Mouse (Mus musculus) thymus, adult 18-20 months (tissue): ENCODE data around the gene Itgb7.

Experiments used
- DNase-seq, 2 experiments: peaks; one replicate each; pipeline ENCODE4 v3.0.0; 2022; ENCODE audit warnings: mixed read lengths in 2 of 2

The Itgb7 gene

DNA sequence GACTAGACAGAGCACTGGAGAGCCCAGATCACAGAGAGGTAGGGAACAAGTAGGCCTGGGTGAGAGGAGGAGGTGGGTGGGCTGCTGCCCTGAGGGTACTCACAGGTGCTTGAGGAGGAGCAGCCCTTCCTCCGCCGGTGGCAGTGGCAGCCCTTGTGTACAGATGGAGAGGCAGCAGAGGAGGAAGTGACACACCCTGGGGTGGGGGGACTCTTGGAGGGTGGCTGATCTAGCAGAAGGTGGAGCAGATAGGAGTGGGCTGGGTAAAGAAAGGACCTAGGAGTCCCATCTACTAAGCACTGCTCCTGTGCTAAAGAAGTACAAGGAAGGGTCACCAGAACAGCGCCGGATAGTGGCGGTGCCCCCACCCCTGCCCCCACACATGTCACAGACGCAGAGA, at the start of gene Itgb7:
Gene Itgb7 (minus strand): TSS at position 197 of the 400 bp plus-strand sequence.
- DNase-seq, result peak; percentile 74 to 82

DNA sequence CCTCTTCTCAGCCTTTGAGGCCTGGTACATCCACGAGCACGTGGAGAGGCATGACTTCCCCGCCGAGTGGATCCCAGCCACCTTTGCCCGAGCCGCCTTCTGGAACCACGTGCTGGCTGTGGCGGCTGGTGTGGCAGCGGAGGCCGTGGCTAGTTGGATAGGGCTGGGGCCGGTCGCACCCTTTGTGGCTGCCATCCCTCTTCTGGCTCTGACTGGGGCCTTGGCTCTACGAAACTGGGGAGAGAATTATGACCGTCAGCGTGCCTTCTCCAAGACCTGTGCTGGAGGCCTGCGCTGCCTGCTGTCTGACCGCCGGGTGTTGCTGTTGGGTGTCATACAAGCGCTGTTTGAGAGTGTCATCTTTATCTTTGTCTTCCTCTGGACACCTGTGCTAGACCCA, 48.9 kb upstream of the Itgb7 start:
- no peak for DNase-seq

DNA sequence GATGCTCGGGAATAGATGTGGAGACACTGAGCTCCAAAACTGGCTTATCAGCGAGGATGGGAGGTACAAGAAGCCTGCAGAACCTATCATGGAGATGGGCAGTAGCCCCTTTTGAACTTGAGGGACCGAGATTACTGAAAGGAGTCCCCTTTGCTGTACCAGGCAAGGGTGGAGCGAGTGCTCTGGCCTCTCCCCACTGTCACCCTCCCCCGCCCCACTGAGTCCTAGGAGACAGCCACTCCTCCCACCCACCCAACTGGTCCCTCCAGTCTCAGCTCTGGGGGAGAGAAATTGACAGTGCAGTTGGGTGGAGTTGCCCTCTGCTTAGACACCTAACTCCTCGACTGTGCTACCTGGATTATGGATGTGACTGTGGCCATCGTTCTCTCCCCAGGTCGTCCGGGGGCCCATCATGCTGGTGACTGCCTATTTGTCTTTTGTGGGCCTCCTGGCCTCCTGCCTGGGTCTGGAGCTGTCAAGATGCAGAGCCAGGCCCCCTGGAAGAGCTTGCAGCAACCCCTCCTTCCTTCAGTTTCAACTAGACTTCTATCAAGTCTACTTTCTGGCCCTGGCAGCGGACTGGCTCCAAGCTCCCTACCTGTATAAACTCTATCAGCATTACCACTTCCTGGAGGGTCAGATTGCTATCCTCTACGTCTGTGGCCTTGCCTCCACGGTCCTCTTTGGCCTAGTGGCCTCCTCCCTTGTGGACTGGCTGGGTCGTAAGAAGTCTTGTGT, 48.2 kb upstream of the Itgb7 start:
- DNase-seq, result no peak

DNA sequence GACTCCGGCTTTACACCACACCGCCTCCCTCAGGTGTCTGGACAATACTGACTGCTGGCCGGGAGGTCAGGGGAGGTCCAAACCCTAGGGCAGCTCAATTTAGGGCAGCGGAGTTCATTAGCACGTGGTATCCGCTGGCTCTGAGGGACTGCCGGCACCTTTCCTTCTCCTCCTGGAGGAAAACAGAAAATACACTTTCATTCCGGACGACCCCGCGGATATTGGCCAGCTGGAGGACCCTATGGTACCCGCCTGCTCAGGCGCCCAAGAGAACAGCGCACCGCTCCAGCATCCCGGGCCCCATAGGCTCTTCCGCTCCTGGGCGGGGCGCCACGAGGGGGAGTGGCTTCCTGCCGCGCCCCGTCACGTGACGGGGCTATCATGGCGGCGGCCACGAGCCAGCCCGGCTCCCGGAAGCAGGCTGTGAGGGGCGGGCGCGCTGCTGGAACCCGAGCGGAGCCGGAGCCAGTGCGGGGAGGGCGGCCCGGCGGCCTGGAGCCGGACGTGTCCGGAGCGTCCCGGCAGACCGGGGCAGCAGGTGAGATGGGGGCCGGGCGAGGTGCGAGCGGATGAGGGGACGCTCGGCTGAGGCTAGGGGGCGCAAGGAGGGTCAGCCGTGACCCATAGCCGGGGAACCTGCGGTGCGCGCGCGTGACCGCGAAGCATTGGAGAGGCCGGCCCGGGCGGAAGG, 47.5 kb upstream of the Itgb7 start, which contains the start of gene Mfsd5:
Gene Mfsd5 (plus strand): TSS at position 363 of the 691 bp plus-strand sequence.
- peak; percentile 71 to 77 for DNase-seq

DNA sequence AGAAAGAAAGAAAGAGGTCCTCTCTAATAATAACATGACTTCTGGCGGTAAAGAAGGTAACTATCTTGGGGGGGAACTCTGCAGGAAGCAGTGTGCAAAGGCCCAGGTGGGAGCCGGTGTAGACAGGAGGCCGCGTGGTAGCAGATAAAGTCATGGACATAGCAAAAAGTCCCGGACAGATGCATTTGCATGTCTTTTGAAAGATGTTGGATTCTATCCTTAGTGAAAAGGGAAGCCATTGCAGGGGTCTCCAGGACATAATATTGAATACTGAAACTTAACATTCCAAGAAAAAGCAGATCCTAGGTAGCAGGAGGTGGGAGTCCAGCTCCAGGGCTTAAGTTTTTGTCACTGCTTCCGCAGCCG, 47.0 kb upstream of the Itgb7 start:
- no peak for DNase-seq

DNA sequence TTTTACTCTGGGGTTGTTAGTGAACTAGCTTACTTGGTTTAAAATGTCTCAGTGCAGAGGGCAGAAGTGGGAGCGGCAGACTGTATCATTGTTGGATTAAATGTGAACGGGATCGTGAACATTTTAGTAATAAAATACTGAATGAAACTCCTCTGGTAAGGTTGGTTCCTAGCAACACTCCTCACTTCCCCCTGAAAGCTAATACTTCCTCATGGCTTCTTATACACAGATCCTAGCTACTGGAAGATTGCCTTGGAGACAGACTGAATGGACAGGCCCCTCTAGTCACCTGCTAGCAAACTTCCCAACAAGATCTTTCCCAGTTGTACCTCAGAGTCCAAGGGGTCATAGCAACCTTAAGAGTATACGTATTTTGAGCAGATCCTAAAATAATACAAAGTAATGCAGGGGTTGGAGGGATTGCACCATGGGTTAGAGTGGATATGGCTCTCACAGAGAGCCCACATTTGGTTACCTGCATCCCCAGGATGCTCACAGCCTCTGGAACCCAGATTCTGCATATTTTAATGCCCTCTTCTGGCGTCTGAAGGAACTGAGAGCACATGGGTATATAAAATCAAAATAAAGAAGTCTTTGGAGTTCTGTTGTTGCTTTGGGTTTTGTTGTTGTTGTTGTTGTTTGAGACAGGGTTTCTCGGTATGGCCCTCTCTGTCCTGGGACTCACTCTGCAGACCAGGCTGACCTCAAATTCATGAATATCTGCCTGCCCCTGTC, 42.4 kb upstream of the Itgb7 start:
- no peak for DNase-seq

DNA sequence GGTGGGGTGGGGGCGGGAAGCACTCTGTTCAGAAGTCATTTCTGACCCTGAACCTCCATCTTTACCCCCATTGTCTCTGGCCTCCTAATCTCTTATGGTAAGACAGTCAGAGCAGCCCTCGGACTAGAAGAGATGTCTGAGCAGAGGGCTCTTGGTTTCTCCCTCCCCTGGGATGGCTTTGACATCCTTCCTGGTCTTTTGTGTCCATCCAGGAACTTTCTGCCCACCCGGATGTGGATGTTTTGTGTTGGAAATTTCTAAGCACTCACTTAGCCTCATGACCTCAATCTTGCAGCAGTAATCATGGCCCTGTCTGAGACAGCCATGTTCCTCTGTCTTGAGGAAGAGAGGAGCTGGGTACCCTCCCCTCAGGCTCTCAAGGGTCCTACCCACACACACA, 39.7 kb upstream of the Itgb7 start:
- DNase-seq, result no peak

DNA sequence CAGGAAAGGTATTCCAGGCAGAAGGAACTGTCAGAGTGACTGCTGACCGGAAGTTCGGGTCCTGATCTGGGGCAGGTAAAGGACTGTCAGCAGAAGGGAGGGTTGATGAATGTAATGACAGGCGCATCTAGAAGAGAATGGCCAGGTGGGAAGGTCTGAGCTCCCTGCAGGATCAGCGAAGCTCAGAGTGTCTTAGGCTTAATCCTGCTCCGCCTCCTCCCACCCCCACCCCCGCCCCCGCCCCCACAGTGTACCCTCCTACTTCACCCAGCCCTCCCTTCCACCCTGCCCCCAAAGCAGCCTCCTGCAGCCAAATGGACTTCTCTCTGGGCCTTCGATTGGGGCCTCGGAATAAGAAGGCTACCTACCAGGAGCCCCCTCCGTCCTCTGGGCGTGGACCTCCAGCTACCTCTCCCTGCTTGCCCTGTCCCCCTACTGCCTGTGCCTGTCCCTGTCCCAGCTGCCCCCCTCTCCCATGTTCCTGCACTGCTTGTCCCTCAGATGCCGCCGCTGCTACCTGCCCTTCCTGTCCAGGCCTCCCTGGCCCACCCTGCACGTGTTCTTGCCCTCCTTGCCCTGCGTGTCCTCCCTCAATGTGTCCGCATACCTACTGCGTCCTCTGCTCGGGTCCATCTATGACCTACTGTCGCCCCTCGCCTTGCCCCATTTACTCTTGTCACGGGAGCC, 38.7 kb upstream of the Itgb7 start, which contains the start of gene Gm9918:
Gene Gm9918 (plus strand): TSS at position 290 of the 687 bp plus-strand sequence.
- DNase-seq, result no peak

DNA sequence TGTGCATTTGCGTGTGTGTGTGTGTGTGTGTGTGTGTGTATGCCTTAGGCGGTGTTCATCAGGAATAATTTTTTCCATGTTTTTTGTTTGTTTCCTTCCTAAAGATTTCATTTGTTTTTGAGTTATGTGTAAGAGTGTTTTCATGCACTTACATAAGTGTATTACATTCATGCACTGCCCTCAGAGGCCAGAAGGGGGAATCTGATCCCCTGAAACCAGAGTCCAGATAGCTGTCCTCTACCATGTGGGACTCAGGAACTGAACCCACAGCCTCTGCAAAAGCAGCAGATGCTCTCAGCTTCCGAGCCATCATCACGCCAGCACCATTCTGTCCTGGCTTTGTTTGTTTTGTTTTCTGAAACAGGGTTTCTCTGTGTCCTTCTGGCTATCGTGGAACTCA, 33.8 kb upstream of the Itgb7 start:
- DNase-seq, result no peak

DNA sequence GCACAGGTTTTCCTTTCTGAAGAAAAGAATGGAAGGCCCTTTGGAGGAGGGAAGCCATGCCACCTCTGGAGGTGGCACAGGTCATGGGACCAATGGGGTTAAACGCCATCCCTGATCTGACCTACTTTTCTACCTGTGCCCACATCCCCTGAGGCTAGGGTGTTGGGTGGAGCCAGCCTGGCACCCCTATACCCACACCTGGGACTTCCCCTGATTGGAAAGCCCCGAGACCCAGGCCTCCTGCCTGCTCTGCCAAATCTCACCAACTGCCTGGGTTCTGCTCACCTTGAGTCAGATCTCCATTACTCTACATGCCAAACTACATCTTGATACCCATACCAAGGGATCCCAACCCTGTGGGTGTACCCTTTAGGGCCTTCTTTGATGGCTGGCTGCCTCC, 31.3 kb upstream of the Itgb7 start:
- no peak for DNase-seq

DNA sequence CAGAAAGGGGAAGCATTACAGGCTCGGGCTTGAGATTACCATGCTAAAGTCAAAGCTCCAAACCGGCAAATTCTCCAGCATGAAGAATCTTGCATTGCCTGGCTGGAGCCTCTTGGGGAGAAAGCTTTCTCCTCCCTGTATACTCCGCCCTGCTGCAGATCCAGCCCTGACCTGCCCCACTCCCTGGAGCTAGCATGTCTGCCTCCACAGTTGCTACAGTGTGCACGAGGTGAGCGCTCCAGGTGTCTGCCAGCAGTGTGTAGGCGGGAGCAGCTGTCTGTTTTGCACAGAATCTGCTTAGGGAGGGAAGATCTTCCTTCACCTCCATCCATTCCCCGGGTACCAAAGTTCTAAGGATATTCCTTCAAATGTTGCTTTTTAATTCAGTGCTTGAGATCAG, 30.8 kb upstream of the Itgb7 start:
- DNase-seq, result no peak

DNA sequence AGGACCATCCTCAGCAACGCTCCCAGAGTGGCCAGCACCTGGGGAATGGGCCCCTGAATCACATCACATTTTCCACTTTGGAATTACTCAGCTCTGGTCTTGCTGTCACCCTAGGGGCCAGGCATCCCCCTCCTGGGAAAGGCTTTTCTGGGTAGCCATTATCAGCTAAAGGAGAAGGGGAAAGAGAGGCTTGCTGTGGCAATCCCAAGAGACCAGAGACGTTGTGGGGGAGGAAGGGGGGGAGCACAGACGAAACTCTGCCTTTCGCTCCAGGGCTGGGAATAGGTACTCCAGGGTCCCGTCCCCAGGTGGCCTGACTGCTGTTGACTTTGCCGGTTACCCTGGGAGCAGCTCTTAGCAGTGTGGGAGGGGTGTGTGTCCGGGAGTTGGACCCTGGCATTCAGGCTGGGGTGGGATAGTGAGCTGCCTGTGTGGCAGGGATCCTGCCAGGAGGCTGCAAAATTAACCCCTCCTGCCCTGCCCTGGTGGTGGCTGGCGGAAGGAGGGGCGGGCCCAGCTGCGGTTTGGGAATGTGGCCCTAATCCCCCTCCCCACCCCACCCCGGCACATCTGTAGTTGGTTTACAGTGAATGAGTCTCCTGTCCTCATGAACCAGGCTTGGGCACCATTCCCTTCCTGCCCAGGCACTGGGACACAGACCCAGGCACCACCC, 27.0 kb upstream of the Itgb7 start:
- DNase-seq, result no peak

DNA sequence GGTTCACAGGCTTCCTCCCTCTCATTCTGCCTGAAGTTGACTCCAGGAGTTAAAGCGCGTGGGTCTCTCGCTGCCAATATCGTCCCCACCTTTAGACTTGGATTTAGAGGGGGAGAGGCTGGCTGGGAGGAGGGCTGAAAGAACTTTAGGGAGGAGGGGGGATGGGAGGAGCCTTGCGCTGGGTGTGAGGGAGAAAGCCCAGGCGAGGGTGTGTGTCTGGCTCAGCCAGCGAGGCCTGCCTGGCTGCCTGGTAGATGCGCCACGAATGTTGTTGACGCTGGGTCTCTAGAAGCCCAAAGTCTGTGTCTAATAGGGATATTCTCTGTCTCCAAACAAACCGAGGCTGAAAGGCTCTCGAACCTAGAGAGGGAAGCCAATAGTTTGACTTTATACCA, 26.3 kb upstream of the Itgb7 start:
- no peak for DNase-seq

DNA sequence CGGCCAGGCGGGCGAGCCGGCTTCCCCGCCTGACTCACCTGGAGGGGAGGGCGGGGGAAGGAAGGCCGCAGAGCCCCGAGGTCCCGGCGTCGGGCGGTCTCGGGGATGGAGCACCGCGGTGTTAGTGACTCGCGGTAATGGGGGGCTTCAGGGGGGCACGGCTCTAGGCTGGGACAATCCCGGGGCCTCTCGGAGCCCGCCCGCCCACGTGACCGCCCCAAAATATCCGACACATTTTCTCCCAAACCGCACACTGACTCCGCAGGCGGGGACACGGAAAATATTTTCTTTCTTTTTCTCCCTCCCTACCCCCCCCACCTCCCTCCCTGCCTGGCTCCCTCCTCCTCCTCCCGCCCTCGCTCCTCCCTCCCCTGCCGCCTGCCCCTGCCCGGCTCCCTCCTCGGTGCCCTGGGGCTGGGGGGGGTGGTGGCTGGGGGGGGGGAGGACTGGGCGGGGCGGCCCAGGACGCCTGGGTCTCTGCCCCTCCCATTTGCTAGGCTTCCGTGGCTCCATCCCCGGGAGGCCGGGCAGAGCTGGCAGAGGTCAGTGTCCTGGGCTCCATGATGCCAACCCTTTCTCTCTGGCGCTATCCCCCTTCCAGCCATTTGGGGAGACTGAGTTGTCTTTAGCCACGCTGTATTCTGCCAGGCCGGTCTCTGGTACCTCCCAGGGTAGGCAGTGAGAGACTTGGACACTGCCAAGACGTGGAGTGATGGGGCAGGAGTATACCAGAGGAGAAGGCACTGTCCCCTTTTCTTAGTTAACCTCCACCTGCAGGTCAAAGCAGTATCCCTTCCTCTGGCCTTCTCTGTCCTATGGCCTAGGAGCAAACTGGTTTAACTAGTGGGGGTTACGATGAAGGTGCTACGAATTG, 25.7 kb upstream of the Itgb7 start, which contains the start of gene Rarg:
Gene Rarg (minus strand): TSS at position 316 of the 874 bp plus-strand sequence.
- DNase-seq, result no peak

DNA sequence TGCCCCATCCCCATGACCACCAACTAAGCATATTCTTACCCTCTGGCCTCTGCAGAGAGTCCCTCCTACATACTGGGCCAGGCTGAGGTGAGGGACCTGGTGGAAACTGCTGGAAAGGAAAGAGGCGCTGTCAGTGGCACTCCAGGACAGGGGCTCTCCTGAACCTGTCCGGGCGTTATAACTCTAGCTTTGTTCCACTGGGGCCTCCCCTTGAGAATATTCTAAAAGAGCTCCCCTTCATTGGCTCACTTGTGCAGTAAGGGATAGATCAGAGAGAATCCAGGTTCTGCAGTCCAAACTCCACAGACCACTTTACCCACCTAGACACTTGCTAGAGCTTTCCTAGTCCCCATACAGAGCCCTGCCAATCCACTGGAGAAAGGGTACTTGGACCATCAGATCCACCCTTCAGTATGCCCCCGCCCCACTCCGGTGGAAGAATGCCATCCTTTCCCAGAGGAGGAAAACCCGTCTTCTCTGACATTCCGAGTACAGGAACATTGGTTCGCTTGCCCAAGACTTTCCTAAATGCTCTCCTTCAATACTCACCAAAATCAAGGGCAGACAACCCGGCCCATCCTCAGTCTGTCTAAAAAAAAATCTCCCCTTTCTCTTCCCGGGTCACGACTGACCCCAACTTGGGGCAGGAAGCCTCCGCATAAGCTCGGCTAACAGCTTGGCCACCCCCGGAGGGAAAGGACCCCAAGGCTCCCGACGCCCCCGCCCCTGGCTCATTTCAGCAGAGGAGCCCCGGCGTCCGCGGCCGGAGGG, 24.9 kb upstream of the Itgb7 start:
- no peak for DNase-seq

DNA sequence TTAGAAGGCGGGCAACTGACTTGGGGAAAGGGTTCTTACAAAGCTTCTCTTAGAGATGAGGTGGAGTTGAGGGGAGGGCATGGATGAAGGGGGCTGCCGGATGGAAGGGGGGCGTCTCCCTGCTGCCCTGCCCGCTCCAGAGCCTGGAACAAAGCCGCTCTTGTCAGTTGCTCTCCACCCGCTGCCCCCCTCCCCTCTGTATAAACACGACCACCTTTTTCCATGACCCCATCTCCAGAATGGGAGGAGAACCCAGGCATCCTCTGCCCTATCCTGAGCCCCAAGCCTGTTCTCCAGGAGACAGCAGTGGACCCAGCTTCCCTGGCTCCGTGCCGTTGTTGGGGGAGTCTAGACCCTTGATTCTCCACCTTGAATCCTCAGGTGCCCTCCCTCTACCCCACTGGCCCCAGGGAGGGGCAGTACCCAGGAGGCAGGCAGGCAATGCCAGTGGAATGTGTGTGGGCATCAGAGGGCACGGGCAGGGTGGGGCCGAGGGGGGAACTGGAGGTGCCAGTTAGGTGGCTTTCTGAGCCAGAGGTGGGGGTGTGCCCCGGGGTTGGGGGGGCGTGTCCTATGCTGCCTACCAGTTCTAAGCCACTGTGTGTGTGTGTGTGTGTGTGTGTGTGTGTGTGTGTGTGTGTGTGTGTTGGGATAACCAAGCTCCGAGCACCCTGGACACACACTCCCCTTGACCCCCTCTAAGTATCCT, 24.0 kb upstream of the Itgb7 start:
- no peak for DNase-seq

DNA sequence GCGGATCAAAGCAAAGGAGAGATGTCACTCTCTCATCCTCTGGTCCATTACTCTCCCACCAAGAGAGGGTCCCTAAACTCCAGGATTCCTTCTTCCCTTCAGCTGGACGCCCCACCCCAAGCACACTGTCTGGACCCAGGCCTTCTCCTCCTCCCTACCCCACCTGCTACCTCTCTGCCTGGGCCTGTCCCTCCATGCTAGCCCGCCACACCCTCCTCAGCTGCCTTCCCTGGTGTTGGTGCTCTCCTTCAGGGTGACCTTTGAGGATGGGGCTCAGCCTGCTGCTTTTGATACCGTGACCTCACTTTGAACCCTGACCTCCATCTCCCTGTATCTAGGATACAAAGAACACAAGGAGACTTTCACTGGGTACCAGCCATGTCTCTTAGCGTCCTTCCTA, 18.8 kb upstream of the Itgb7 start:
- DNase-seq, result no peak

DNA sequence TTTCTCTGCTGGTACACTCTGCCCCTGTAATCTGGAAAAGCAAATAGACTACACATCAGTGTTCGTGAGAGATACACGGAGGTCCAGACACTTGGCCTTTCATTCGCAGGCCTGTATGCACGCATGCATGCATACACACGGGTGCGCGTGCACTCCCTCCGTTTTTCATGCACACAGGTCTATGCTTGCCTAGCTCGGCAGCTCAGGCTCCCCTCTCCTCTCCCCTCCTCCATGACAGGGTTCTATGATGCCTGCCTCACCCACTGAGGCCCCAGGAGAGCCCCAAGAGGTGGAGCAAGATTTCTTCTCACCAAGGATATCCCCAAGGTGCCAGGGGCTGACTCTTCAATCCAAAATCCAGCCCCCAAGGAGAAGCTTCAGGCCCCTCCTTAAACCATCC, 18.2 kb upstream of the Itgb7 start:
- DNase-seq, result no peak

DNA sequence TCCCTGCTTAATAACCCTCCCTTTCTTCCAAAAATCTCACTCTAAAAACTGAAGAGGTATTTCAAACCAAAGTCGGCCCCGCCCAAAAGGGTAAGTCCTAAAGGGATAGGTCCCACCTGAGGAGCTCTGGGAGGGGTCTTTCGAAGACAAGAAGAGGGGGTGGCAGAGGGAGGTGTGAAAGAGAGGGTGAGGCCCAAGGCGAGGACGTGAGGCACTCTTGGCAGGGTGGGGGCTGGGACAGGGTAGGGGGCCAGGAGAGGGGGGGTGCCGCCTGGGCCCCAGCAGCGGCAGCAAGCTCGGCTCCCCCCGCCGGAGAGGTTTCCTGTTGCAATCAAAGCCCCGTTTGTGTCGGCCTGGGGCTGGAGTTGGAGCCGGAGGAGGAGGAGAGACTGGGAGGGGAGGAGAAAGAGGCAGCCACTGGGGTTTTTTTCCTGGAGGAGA, 17.5 kb upstream of the Itgb7 start:
- DNase-seq, result no peak

DNA sequence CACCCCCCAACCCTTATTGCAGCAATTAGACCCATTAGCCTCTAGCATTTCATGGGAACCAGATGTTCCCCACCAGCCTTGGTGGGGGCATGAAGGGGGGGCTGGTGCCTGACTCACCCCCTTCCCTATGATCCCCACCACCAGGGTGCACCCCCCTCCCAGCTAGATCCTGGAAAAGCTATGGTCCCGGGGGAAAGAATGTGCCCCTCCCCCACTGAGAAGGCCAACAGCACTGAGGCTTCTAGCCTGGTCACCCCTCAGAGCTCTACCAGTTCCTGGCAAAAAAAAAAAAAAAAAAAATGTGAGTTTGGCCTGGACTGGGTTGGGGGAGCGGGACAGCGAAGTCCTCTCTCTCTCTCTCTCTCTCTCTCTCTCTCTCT, 17.1 kb upstream of the Itgb7 start:
- no peak for DNase-seq
